Comparison of ENCODE assay signal across 22 mouse cellular contexts in genomic region chr16:65739652-65740051, GRCm38 (mm10).
"Had no signal": no experiment of that assay in that cellular context is flagged by ENCODE, and none has a peak within 500 bp of the region (broad histone marks: within the 10 kb centered on the region; RNA-seq: fewer than 3 reads in every experiment).

No protein-coding gene starts in this region.

- H3K9me3 ChIP-seq: liver, embryonic 12.5 days; lung, embryonic 15.5 days; megakaryocyte, embryonic 14.5 days; midbrain, embryonic 13.5 days; midbrain, embryonic 15.5 days; neural tube, embryonic 13.5 days; neural tube, embryonic 15.5 days had no signal

- H3K4me1 ChIP-seq: liver, embryonic 12.5 days; lung, embryonic 15.5 days; megakaryocyte, embryonic 14.5 days; midbrain, embryonic 13.5 days; midbrain, embryonic 15.5 days; neural tube, embryonic 13.5 days; neural tube, embryonic 15.5 days had no signal

- ATAC-seq: liver, embryonic 12.5 days; midbrain, embryonic 13.5 days; midbrain, embryonic 15.5 days had no signal

- H3K4me3 ChIP-seq: liver, embryonic 12.5 days; lung, embryonic 15.5 days; megakaryocyte, embryonic 14.5 days; midbrain, embryonic 13.5 days; midbrain, embryonic 15.5 days; myocyte; neural tube, embryonic 13.5 days; neural tube, embryonic 15.5 days had no signal

- H3K27ac ChIP-seq: liver, embryonic 12.5 days; liver, embryonic 14.5 days; lung, embryonic 15.5 days; macrophage; midbrain, embryonic 13.5 days; midbrain, embryonic 15.5 days; neural tube, embryonic 13.5 days; neural tube, embryonic 15.5 days had no signal

- H3K4me2 ChIP-seq: liver, embryonic 12.5 days; lung, embryonic 15.5 days; midbrain, embryonic 11.5 days; midbrain, embryonic 13.5 days; midbrain, embryonic 15.5 days; neural tube, embryonic 13.5 days; neural tube, embryonic 15.5 days had no signal

- DNase-seq: lung, adult 2 months; lung, postnatal 10 days; lung, postnatal 36 days; retina, postnatal 1 day; right cerebral cortex, adult 18-20 months; right cerebral cortex, postnatal 25 days; right cerebral cortex, postnatal 4 days; spleen, adult 18-20 months; thymus, adult 18-20 months; thymus, postnatal 14 days; thymus, postnatal 36 days had no signal

- H3K9ac ChIP-seq: liver, embryonic 12.5 days; liver, embryonic 14.5 days; lung, embryonic 15.5 days; midbrain, embryonic 13.5 days; midbrain, embryonic 15.5 days; neural tube, embryonic 13.5 days; neural tube, embryonic 15.5 days had no signal

- H3K36me3 ChIP-seq: liver, embryonic 12.5 days; lung, embryonic 15.5 days; midbrain, embryonic 13.5 days; midbrain, embryonic 15.5 days; neural tube, embryonic 13.5 days; neural tube, embryonic 15.5 days had no signal

- H3K27me3 ChIP-seq: liver, embryonic 12.5 days; lung, embryonic 15.5 days; megakaryocyte, embryonic 14.5 days; midbrain, embryonic 13.5 days; midbrain, embryonic 15.5 days; neural tube, embryonic 13.5 days; neural tube, embryonic 15.5 days had no signal
